Mouse (Mus musculus) hindbrain, embryonic 14.5 days (tissue): ENCODE measurements at regions not wholly inside any gene's neighbourhood (a gene's known extent, or its start where the extent isn't known, plus 50 kb on each side); places are given as distances from the start of the nearest gene placed in this dataset.

ENCODE experiments used
- ATAC-seq: fragments of 200-750 bp; cut with Nextera tagmentation; 2 replicates; pipeline ENCODE4 v1.8.0; 2017; ENCODE audit warnings: moderate number of reproducible peaks, mild to moderate bottlenecking, moderate TSS enrichment, moderate library complexity; ENCODE audit not compliant: low FRiP score
- DNase-seq: peaks from one replicate; pipeline ENCODE4 v3.0.0-alpha.2; 2015; ENCODE audit warnings: low spot score
- H3K27ac ChIP-seq: fragments of 300-500 bp; sonication (generic); 2 replicates; pipeline ENCODE4 v1.5.1; 2014; ENCODE audit warnings: mild to moderate bottlenecking, moderate library complexity
- H3K27me3 ChIP-seq: fragments of 300-500 bp; sonication (generic); 2 replicates; pipeline ENCODE4 v1.6.1; 2014; ENCODE audit warnings: mild to moderate bottlenecking, low read length, mixed read lengths; ENCODE audit not compliant: control insufficient read depth, insufficient read depth
- H3K36me3 ChIP-seq: fragments of 300-500 bp; sonication (generic); replicated peaks from 2 replicates; pipeline ENCODE4 v1.6.1; 2014; ENCODE audit not compliant: control insufficient read depth, insufficient read depth
- H3K4me1 ChIP-seq: fragments of 300-500 bp; sonication (generic); replicated peaks from 2 replicates; pipeline ENCODE4 v1.6.1; 2014; ENCODE audit warnings: antibody characterized with exemption, low read length, mixed read lengths; ENCODE audit not compliant: control insufficient read depth, insufficient read depth
- H3K4me2 ChIP-seq: fragments of 300-500 bp; sonication (generic); replicated peaks from 2 replicates; pipeline ENCODE4 v1.6.1; 2014; ENCODE audit warnings: mild to moderate bottlenecking, moderate library complexity
- H3K4me3 ChIP-seq: fragments of 300-500 bp; sonication (generic); replicated peaks from 2 replicates; pipeline ENCODE4 v1.5.1; 2014; ENCODE audit warnings: mild to moderate bottlenecking, low read length
- H3K9ac ChIP-seq: fragments of 300-500 bp; sonication (generic); 2 replicates; pipeline ENCODE4 v1.6.1; 2014
- H3K9me3 ChIP-seq: fragments of 300-500 bp; sonication (generic); 2 replicates; pipeline ENCODE4 v1.6.1; 2016; ENCODE audit warnings: low read length; ENCODE audit not compliant: control insufficient read depth
- WGBS: fragments of 180-500 bp; shearing (Covaris S2); extraction: QIAGEN DNeasy Blood & Tissue Kit; methylation state at CpG from one replicate; pipeline ENCODE4 v1.1.7; 2014; 5-methylcytosine and 5-hydroxymethylcytosine counted together

GRCm38 (mm10) chr14:89844888-89845287 lies 1373.7 kb upstream of the Pcdh20 start:
- no peaks in the 10 kb centered on the region for H3K27me3 ChIP-seq
- no peak overlapping the region for H3K4me2 ChIP-seq
- H3K4me3 ChIP-seq: no peak overlapping the region
- ATAC-seq: no peak
- H3K36me3 ChIP-seq: no peaks in the 10 kb centered on the region
- no peak for DNase-seq
- H3K27ac ChIP-seq: no peak overlapping the region
- no peak overlapping the region for H3K9ac ChIP-seq
- H3K9me3 ChIP-seq: no peaks in the 10 kb centered on the region
- WGBS: 89% methylated on average over 5 of the region's 5 CpGs
- H3K4me1 ChIP-seq: no peaks in the 10 kb centered on the region

- H3K4me1 ChIP-seq: peaks cover 5% of the 10 kb centered on the region; the same call in 1 of the 2 replicates
- H3K4me3 ChIP-seq: no peak overlapping the region
- H3K27me3 ChIP-seq: no peaks in the 10 kb centered on the region
- H3K36me3 ChIP-seq: no peaks in the 10 kb centered on the region
- WGBS: 82% methylated on average over 1 of the region's 1 CpGs
- no peak overlapping the region for H3K4me2 ChIP-seq
- no peak for DNase-seq
- no peak overlapping the region for H3K27ac ChIP-seq
- H3K9ac ChIP-seq: no peak overlapping the region
- H3K9me3 ChIP-seq: no peaks in the 10 kb centered on the region
- ATAC-seq: no peak
Observed at GRCm38 (mm10) chr14:89826731-89827130, 1355.5 kb upstream of the Pcdh20 start.

GRCm38 (mm10) chr14:89826001-89826400 lies 1354.8 kb upstream of the Pcdh20 start:
- WGBS: 90% methylated on average over 7 of the region's 7 CpGs
- no peak overlapping the region for H3K4me3 ChIP-seq
- no peaks in the 10 kb centered on the region for H3K36me3 ChIP-seq
- DNase-seq (no peak), ATAC-seq (no peak)
- no peaks in the 10 kb centered on the region for H3K27me3 ChIP-seq
- peaks cover 5% of the 10 kb centered on the region; the same call in 1 of the 2 replicates for H3K4me1 ChIP-seq
- H3K27ac ChIP-seq: no peak overlapping the region
- H3K9ac ChIP-seq: no peak overlapping the region
- H3K4me2 ChIP-seq: no peak overlapping the region
- H3K9me3 ChIP-seq: no peaks in the 10 kb centered on the region

- peaks cover 5% of the 10 kb centered on the region; the same call in 1 of the 2 replicates for H3K4me1 ChIP-seq
- H3K27me3 ChIP-seq: no peaks in the 10 kb centered on the region
- no peak overlapping the region for H3K9ac ChIP-seq
- no peaks in the 10 kb centered on the region for H3K9me3 ChIP-seq
- no peak overlapping the region for H3K4me3 ChIP-seq
- ATAC-seq (no peak), DNase-seq (no peak)
- no peak overlapping the region for H3K4me2 ChIP-seq
- H3K27ac ChIP-seq: no peak overlapping the region; the same call in 1 of the 2 replicates
- 25% methylated on average over 4 of the region's 4 CpGs for WGBS
- H3K36me3 ChIP-seq: no peaks in the 10 kb centered on the region
Observed at GRCm38 (mm10) chr14:89823436-89823835, 1352.2 kb upstream of the Pcdh20 start.

- no peak overlapping the region for H3K27ac ChIP-seq
- no peaks in the 10 kb centered on the region for H3K27me3 ChIP-seq
- H3K9me3 ChIP-seq: no peaks in the 10 kb centered on the region
- no peak for DNase-seq
- WGBS: 35% methylated on average over 5 of the region's 5 CpGs
- H3K36me3 ChIP-seq: no peaks in the 10 kb centered on the region
- no peak overlapping the region for H3K4me3 ChIP-seq
- ATAC-seq: no peak; the same call in 1 of the 2 replicates
- peaks cover 5% of the 10 kb centered on the region; the same call in 1 of the 2 replicates for H3K4me1 ChIP-seq
- H3K4me2 ChIP-seq: no peak overlapping the region
- no peak overlapping the region for H3K9ac ChIP-seq
Observed at GRCm38 (mm10) chr14:89822207-89822606, 1351.0 kb upstream of the Pcdh20 start.

GRCm38 (mm10) chr14:89806825-89807224 lies 1335.6 kb upstream of the Pcdh20 start:
- WGBS: 62% methylated on average over 1 of the region's 1 CpGs
- Histone ChIP-seq H3K27ac (no peak overlapping the region), H3K27me3 (no peaks in the 10 kb centered on the region), H3K9me3 (no peaks in the 10 kb centered on the region), H3K4me2 (no peak overlapping the region), H3K4me1 (no peaks in the 10 kb centered on the region), H3K9ac (no peak overlapping the region), H3K36me3 (no peaks in the 10 kb centered on the region), H3K4me3 (no peak overlapping the region)
- ATAC-seq (no peak), DNase-seq (no peak)

- Histone ChIP-seq H3K36me3 (no peaks in the 10 kb centered on the region), H3K9ac (no peak overlapping the region), H3K9me3 (no peaks in the 10 kb centered on the region), H3K27me3 (no peaks in the 10 kb centered on the region), H3K4me2 (no peak overlapping the region), H3K4me3 (no peak overlapping the region), H3K4me1 (no peaks in the 10 kb centered on the region), H3K27ac (no peak overlapping the region)
- DNase-seq (no peak), ATAC-seq (peak; percentile 64; the same call in 1 of the 2 replicates)
- WGBS: 59% methylated on average over 2 of the region's 2 CpGs
Observed at GRCm38 (mm10) chr14:89804677-89805234, 1333.6 kb upstream of the Pcdh20 start.

- DNase-seq (no peak), ATAC-seq (no peak)
- 63% methylated on average over 2 of the region's 2 CpGs for WGBS
- no peak overlapping the region for H3K4me3 ChIP-seq
- no peaks in the 10 kb centered on the region for H3K27me3 ChIP-seq
- no peaks in the 10 kb centered on the region for H3K4me1 ChIP-seq
- H3K9me3 ChIP-seq: no peaks in the 10 kb centered on the region
- no peak overlapping the region for H3K4me2 ChIP-seq
- H3K36me3 ChIP-seq: no peaks in the 10 kb centered on the region
- no peak overlapping the region for H3K9ac ChIP-seq
- H3K27ac ChIP-seq: no peak overlapping the region
Observed at GRCm38 (mm10) chr14:89755831-89756230, 1284.6 kb upstream of the Pcdh20 start.

GRCm38 (mm10) chr14:89713711-89714110 lies 1242.5 kb upstream of the Pcdh20 start:
- no peak for ATAC-seq
- Histone ChIP-seq H3K4me3 (no peak overlapping the region), H3K27ac (no peak overlapping the region), H3K4me2 (no peak overlapping the region), H3K27me3 (no peaks in the 10 kb centered on the region), H3K9ac (no peak overlapping the region), H3K9me3 (no peaks in the 10 kb centered on the region), H3K36me3 (no peaks in the 10 kb centered on the region), H3K4me1 (no peaks in the 10 kb centered on the region)
- no peak for DNase-seq
- 87% methylated on average over 2 of the region's 2 CpGs for WGBS
